Mouse (Mus musculus): ENCODE data around the gene Styk1. TPM values are rescaled to one million over a fixed set of nuclear protein-coding genes. Genes with fewer than 3 reads are reported as not detected.

The Styk1 gene
- polyA plus RNA-seq, 1 experiment from 2014 or later: 5.6 TPM

GRCm38 (mm10) chr6:131386416-131387019 lies 33.1 kb upstream of the Styk1 start:
- Histone ChIP-seq H3K36me3 (ENCODE audit: control insufficient read depth, insufficient read depth, low read length) (no peaks in the 10 kb centered on the region), H3K4me1 (ENCODE audit: control insufficient read depth, insufficient read depth, low read length) (peaks cover 32% of the 10 kb centered on the region), H3K27me3 (ENCODE audit: control insufficient read depth, insufficient read depth, low read depth, low read length) (no peaks in the 10 kb centered on the region), H3K4me2 (ENCODE audit: low read length) (peak overlapping the region; percentile 97), H3K27ac (ENCODE audit: low read length) (no peak overlapping the region), H3K9ac (ENCODE audit: low read depth, low read length) (no peak overlapping the region), H3K9me3 (replicated peaks; ENCODE audit: control insufficient read depth, low read length, poor library complexity, severe bottlenecking) (no peaks in the 10 kb centered on the region), H3K4me3 (ENCODE audit: low read depth, low read length) (peak overlapping the region; percentile 96)
- 51% methylated on average over 9 of the region's 9 CpGs for WGBS
- no peak for ATAC-seq

DNA sequence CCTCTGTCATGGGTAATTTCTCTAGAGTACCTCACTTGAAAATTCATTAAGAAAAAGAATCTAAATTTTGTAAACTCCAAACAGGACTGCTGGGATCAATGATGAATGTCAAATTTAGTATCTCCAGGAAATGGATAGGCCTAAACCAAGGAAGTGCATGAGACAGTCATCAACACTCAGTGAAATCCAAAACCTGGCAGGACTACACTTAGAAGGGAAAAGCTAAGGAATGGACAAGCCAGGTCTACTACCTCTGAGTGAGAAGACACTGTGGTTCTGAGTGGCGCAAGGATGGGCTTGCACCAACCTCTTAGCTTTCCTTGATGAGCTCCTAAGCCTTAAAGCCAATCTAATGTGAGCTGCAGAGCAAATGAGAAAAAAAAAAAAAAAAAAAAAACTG lies 32.1 kb upstream of the Styk1 start:
- Histone ChIP-seq H3K27ac (ENCODE audit: low read length) (no peak overlapping the region), H3K4me1 (ENCODE audit: control insufficient read depth, insufficient read depth, low read length) (peaks cover 32% of the 10 kb centered on the region), H3K27me3 (ENCODE audit: control insufficient read depth, insufficient read depth, low read depth, low read length) (no peaks in the 10 kb centered on the region), H3K36me3 (ENCODE audit: control insufficient read depth, insufficient read depth, low read length) (no peaks in the 10 kb centered on the region), H3K9me3 (replicated peaks; ENCODE audit: control insufficient read depth, low read length, poor library complexity, severe bottlenecking) (no peaks in the 10 kb centered on the region), H3K4me3 (ENCODE audit: low read depth, low read length) (no peak overlapping the region), H3K4me2 (ENCODE audit: low read length) (no peak overlapping the region), H3K9ac (ENCODE audit: low read depth, low read length) (no peak overlapping the region)
- 90% methylated on average over 1 of the region's 1 CpGs for WGBS
- no peak for ATAC-seq

GRCm38 (mm10) chr6:131383713-131384330 lies 30.4 kb upstream of the Styk1 start:
- no peak overlapping the region for H3K27ac ChIP-seq (ENCODE audit: low read length)
- WGBS: 57% methylated on average over 6 of the region's 6 CpGs
- H3K4me3 ChIP-seq (ENCODE audit: low read depth, low read length): no peak overlapping the region

DNA sequence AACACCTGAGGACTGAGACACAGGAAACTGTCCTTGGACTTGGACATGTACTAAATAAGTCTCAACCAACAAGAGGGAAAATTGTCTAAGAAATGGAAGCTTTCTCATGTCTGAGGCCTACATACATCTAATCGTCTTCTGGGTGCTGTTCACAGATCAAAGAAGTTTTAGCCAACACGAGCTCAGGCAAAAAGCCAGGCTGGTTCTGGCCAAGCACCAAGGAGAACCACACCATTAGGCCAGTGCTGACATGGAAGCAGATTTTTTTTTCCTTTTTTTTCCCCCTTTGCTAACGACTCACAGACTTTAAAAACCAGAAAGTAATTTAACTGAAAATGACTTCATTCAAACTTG lies 29.6 kb upstream of the Styk1 start:
- Histone ChIP-seq H3K9ac (ENCODE audit: low read depth, low read length) (no peak overlapping the region), H3K36me3 (ENCODE audit: control insufficient read depth, insufficient read depth, low read length) (peaks cover under 1% of the 10 kb centered on the region), H3K27me3 (ENCODE audit: control insufficient read depth, insufficient read depth, low read depth, low read length) (no peaks in the 10 kb centered on the region), H3K4me2 (ENCODE audit: low read length) (no peak overlapping the region), H3K4me1 (ENCODE audit: control insufficient read depth, insufficient read depth, low read length) (peaks cover 28% of the 10 kb centered on the region), H3K27ac (ENCODE audit: low read length) (no peak overlapping the region), H3K4me3 (ENCODE audit: low read depth, low read length) (no peak overlapping the region), H3K9me3 (replicated peaks; ENCODE audit: control insufficient read depth, low read length, poor library complexity, severe bottlenecking) (no peaks in the 10 kb centered on the region)
- WGBS: 65% methylated on average over 3 of the region's 3 CpGs
- no peak for ATAC-seq

More at GRCm38 (mm10) chr6:131383713-131384330, 30.4 kb upstream of the Styk1 start:
- no peaks in the 10 kb centered on the region for H3K27me3 ChIP-seq (ENCODE audit: control insufficient read depth, insufficient read depth, low read depth, low read length)
- ATAC-seq: no peak
- H3K9ac ChIP-seq (ENCODE audit: low read depth, low read length): no peak overlapping the region
- H3K4me2 ChIP-seq (ENCODE audit: low read length): no peak overlapping the region
- H3K36me3 ChIP-seq (ENCODE audit: control insufficient read depth, insufficient read depth, low read length): no peaks in the 10 kb centered on the region
- H3K9me3 ChIP-seq (replicated peaks; ENCODE audit: control insufficient read depth, low read length, poor library complexity, severe bottlenecking): no peaks in the 10 kb centered on the region
- peaks cover 29% of the 10 kb centered on the region for H3K4me1 ChIP-seq (ENCODE audit: control insufficient read depth, insufficient read depth, low read length)

GRCm38 (mm10) chr6:131382232-131382983 lies 29.0 kb upstream of the Styk1 start:
- peaks cover 28% of the 10 kb centered on the region for H3K4me1 ChIP-seq (ENCODE audit: control insufficient read depth, insufficient read depth, low read length)
- peaks cover 5% of the 10 kb centered on the region for H3K36me3 ChIP-seq (ENCODE audit: control insufficient read depth, insufficient read depth, low read length)
- peak overlapping the region; percentile 20; the same call in 1 of the 2 replicates for H3K4me2 ChIP-seq (ENCODE audit: low read length)
- H3K9me3 ChIP-seq (replicated peaks; ENCODE audit: control insufficient read depth, low read length, poor library complexity, severe bottlenecking): no peaks in the 10 kb centered on the region
- no peak overlapping the region for H3K4me3 ChIP-seq (ENCODE audit: low read depth, low read length)
- peak overlapping the region; percentile 15; the same call in 1 of the 2 replicates for H3K27ac ChIP-seq (ENCODE audit: low read length)
- peak; percentile 61; the same call in 1 of the 2 replicates for ATAC-seq
- no peak overlapping the region for H3K9ac ChIP-seq (ENCODE audit: low read depth, low read length)
- no peaks in the 10 kb centered on the region for H3K27me3 ChIP-seq (ENCODE audit: control insufficient read depth, insufficient read depth, low read depth, low read length)
- 47% methylated on average over 14 of the region's 14 CpGs for WGBS

- ATAC-seq: no peak
- no peaks in the 10 kb centered on the region for H3K27me3 ChIP-seq (ENCODE audit: control insufficient read depth, insufficient read depth, low read depth, low read length)
- peaks cover 5% of the 10 kb centered on the region for H3K36me3 ChIP-seq (ENCODE audit: control insufficient read depth, insufficient read depth, low read length)
- no peak overlapping the region for H3K27ac ChIP-seq (ENCODE audit: low read length)
- H3K4me3 ChIP-seq (ENCODE audit: low read depth, low read length): no peak overlapping the region
- WGBS: 96% methylated on average over 18 of the region's 18 CpGs
- no peak overlapping the region for H3K4me2 ChIP-seq (ENCODE audit: low read length)
- H3K4me1 ChIP-seq (ENCODE audit: control insufficient read depth, insufficient read depth, low read length): peaks cover 14% of the 10 kb centered on the region
- H3K9me3 ChIP-seq (replicated peaks; ENCODE audit: control insufficient read depth, low read length, poor library complexity, severe bottlenecking): no peaks in the 10 kb centered on the region
- no peak overlapping the region for H3K9ac ChIP-seq (ENCODE audit: low read depth, low read length)
Observed at GRCm38 (mm10) chr6:131378858-131379428, 25.5 kb upstream of the Styk1 start.

- Histone ChIP-seq H3K9me3 (replicated peaks; ENCODE audit: control insufficient read depth, low read length, poor library complexity, severe bottlenecking) (no peaks in the 10 kb centered on the region), H3K9ac (ENCODE audit: low read depth, low read length) (no peak overlapping the region), H3K27ac (ENCODE audit: low read length) (no peak overlapping the region), H3K4me2 (ENCODE audit: low read length) (no peak overlapping the region), H3K4me1 (ENCODE audit: control insufficient read depth, insufficient read depth, low read length) (peaks cover 3% of the 10 kb centered on the region), H3K4me3 (ENCODE audit: low read depth, low read length) (no peak overlapping the region), H3K27me3 (ENCODE audit: control insufficient read depth, insufficient read depth, low read depth, low read length) (no peaks in the 10 kb centered on the region), H3K36me3 (ENCODE audit: control insufficient read depth, insufficient read depth, low read length) (peaks cover 5% of the 10 kb centered on the region)
- 94% methylated on average over 5 of the region's 5 CpGs for WGBS
- ATAC-seq: no peak
Observed at GRCm38 (mm10) chr6:131377378-131377777, 24.0 kb upstream of the Styk1 start.

DNA sequence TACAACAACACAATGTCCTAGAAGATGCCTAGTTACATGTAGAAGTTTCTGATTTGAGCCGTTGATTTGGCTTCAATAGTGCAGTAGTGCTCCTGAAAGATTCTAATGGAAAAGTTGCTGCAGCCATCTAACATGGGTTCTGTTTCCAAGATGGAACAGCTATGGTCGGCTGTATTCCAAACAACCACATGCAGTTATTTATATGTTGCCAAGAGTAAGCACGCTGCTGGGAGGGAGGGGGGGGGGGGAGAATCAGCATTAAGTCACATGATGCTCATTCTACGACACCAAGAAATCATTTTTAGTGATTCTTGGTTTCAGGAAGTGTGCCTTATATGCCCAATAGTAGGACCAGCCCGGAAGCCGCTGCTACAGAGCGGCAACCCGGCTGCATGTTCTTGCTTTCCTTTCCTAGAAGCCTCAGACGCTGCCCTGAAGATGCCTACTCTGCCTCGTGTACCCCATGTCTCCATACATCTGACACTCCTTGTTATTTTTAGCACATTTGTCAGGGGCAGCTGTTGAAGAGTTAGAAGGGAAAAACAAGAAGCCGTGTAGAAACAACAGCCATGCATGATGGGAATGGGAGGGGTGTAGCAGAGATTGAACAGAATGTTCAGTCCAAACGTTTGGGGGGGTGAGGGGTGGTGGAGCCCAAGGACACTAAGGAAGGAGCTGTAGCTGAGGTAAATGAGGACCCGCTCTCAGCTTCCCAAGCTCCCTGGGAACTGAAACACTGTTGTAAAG lies 21.4 kb upstream of the Styk1 start:
- peaks cover 5% of the 10 kb centered on the region for H3K36me3 ChIP-seq (ENCODE audit: control insufficient read depth, insufficient read depth, low read length)
- no peak overlapping the region for H3K4me2 ChIP-seq (ENCODE audit: low read length)

More for the DNA sequence above, 21.4 kb upstream of the Styk1 start:
- Histone ChIP-seq H3K9me3 (replicated peaks; ENCODE audit: control insufficient read depth, low read length, poor library complexity, severe bottlenecking) (no peaks in the 10 kb centered on the region), H3K9ac (ENCODE audit: low read depth, low read length) (no peak overlapping the region), H3K4me3 (ENCODE audit: low read depth, low read length) (no peak overlapping the region), H3K27me3 (ENCODE audit: control insufficient read depth, insufficient read depth, low read depth, low read length) (no peaks in the 10 kb centered on the region), H3K4me1 (ENCODE audit: control insufficient read depth, insufficient read depth, low read length) (no peaks in the 10 kb centered on the region), H3K27ac (ENCODE audit: low read length) (no peak overlapping the region)
- 95% methylated on average over 13 of the region's 13 CpGs for WGBS
- no peak for ATAC-seq

Measured in midbrain, embryonic 16.5 days (tissue).